Mouse (Mus musculus) kidney, adult 2 months (tissue): Measurements from ENCODE around the gene Grm5.

Experiments used
- CTCF ChIP-seq: fragments of 200-500 bp; conservative IDR thresholded peaks from 2 replicates; pipeline ENCODE4 v1.5.1; 2011; ENCODE audit warnings: low read depth, mild to moderate bottlenecking, control low read depth, low read length, moderate library complexity, mixed read lengths; ENCODE audit not compliant: insufficient read depth, insufficient read length
- POLR2A ChIP-seq: fragments of 200-500 bp; IDR thresholded peaks from one replicate; pipeline ENCODE4 v1.6.1; 2011; ENCODE audit warnings: low read depth, low read length, control low read depth

- TF ChIP-seq CTCF = no peak
- TF ChIP-seq POLR2A = no peak
These were observed 178.0 kb downstream of the Grm5 start for GRCm38 (mm10) chr7:87761945-87762344.
